Mouse (Mus musculus): ENCODE data around the gene Rbfox3.

Gene Rbfox3

GRCm38 (mm10) chr11:118640706-118641105, 270.7 kb downstream of the Rbfox3 start:
- H3K27me3 ChIP-seq (ENCODE audit: insufficient read depth, low read length), result peaks cover 16% of the 10 kb centered on the region
- no peaks in the 10 kb centered on the region for H3K9me3 ChIP-seq (ENCODE audit: low read length)
- H3K4me3 ChIP-seq (replicated peaks; ENCODE audit: low read length), result no peak overlapping the region
- H3K4me1 ChIP-seq (replicated peaks; ENCODE audit: low read depth, low read length), result no peaks in the 10 kb centered on the region
- TF ChIP-seq CTCF (conservative IDR thresholded peaks at IDR 0.05; ENCODE audit: low read length) (peak; percentile 82), NANOG (IDR thresholded peaks at IDR 0.05; ENCODE audit: borderline replicate concordance, low read length) (no peak)
- H3K36me3 ChIP-seq (ENCODE audit: insufficient read depth, low read length), result no peaks in the 10 kb centered on the region

GRCm38 (mm10) chr11:118637718-118638117, 273.7 kb downstream of the Rbfox3 start:
- H3K9me3 ChIP-seq (ENCODE audit: low read length), result no peaks in the 10 kb centered on the region
- H3K4me3 ChIP-seq (replicated peaks; ENCODE audit: low read length), result no peak overlapping the region

GRCm38 (mm10) chr11:118634647-118635046, 276.8 kb downstream of the Rbfox3 start:
- TF ChIP-seq CTCF (conservative IDR thresholded peaks at IDR 0.05; ENCODE audit: low read length) (peak; percentile 77), POU5F1 (IDR thresholded peaks at IDR 0.05; ENCODE audit: borderline replicate concordance, low read length) (no peak)
- Histone ChIP-seq H3K9me3 (ENCODE audit: low read length) (no peaks in the 10 kb centered on the region), H3K36me3 (ENCODE audit: insufficient read depth, low read length) (no peaks in the 10 kb centered on the region), H3K4me1 (replicated peaks; ENCODE audit: low read depth, low read length) (no peaks in the 10 kb centered on the region), H3K4me3 (replicated peaks; ENCODE audit: low read length) (no peak overlapping the region), H3K27me3 (ENCODE audit: insufficient read depth, low read length) (peaks cover 19% of the 10 kb centered on the region)

More at GRCm38 (mm10) chr11:118637718-118638117, 273.7 kb downstream of the Rbfox3 start:
- no peak for TF ChIP-seq POU5F1 (IDR thresholded peaks at IDR 0.05; ENCODE audit: borderline replicate concordance, low read length)
- no peak for TF ChIP-seq CTCF (conservative IDR thresholded peaks at IDR 0.05; ENCODE audit: low read length)
- no peak for TF ChIP-seq NANOG (IDR thresholded peaks at IDR 0.05; ENCODE audit: borderline replicate concordance, low read length)
- H3K36me3 ChIP-seq (ENCODE audit: insufficient read depth, low read length), result no peaks in the 10 kb centered on the region
- peaks cover 13% of the 10 kb centered on the region for H3K27me3 ChIP-seq (ENCODE audit: insufficient read depth, low read length)
- H3K4me1 ChIP-seq (replicated peaks; ENCODE audit: low read depth, low read length), result no peaks in the 10 kb centered on the region

- TF ChIP-seq POU5F1 (IDR thresholded peaks at IDR 0.05; ENCODE audit: borderline replicate concordance, low read length) (no peak), NANOG (IDR thresholded peaks at IDR 0.05; ENCODE audit: borderline replicate concordance, low read length) (no peak)
- Histone ChIP-seq H3K9me3 (ENCODE audit: low read length) (no peaks in the 10 kb centered on the region), H3K4me1 (replicated peaks; ENCODE audit: low read depth, low read length) (peaks cover 4% of the 10 kb centered on the region; the same call in 1 of the 2 replicates), H3K36me3 (ENCODE audit: insufficient read depth, low read length) (no peaks in the 10 kb centered on the region), H3K27me3 (ENCODE audit: insufficient read depth, low read length) (peaks cover 27% of the 10 kb centered on the region), H3K4me3 (replicated peaks; ENCODE audit: low read length) (no peak overlapping the region)
These were observed 281.7 kb downstream of the Rbfox3 start for GRCm38 (mm10) chr11:118629718-118630117.

GRCm38 (mm10) chr11:118627541-118627940, 283.9 kb downstream of the Rbfox3 start:
- Histone ChIP-seq H3K27me3 (ENCODE audit: insufficient read depth, low read length) (peaks cover 29% of the 10 kb centered on the region), H3K9me3 (ENCODE audit: low read length) (no peaks in the 10 kb centered on the region), H3K36me3 (ENCODE audit: insufficient read depth, low read length) (no peaks in the 10 kb centered on the region), H3K4me3 (replicated peaks; ENCODE audit: low read length) (no peak overlapping the region), H3K4me1 (replicated peaks; ENCODE audit: low read depth, low read length) (peaks cover 4% of the 10 kb centered on the region; the same call in 1 of the 2 replicates)
- TF ChIP-seq CTCF (conservative IDR thresholded peaks at IDR 0.05; ENCODE audit: low read length) (no peak), NANOG (IDR thresholded peaks at IDR 0.05; ENCODE audit: borderline replicate concordance, low read length) (no peak), POU5F1 (IDR thresholded peaks at IDR 0.05; ENCODE audit: borderline replicate concordance, low read length) (no peak)

GRCm38 (mm10) chr11:118620869-118621268, 290.5 kb downstream of the Rbfox3 start:
- H3K36me3 ChIP-seq (ENCODE audit: insufficient read depth, low read length), result no peaks in the 10 kb centered on the region
- TF ChIP-seq CTCF (conservative IDR thresholded peaks at IDR 0.05; ENCODE audit: low read length) (no peak), POU5F1 (IDR thresholded peaks at IDR 0.05; ENCODE audit: borderline replicate concordance, low read length) (no peak), NANOG (IDR thresholded peaks at IDR 0.05; ENCODE audit: borderline replicate concordance, low read length) (no peak)
- no peaks in the 10 kb centered on the region for H3K9me3 ChIP-seq (ENCODE audit: low read length)
- H3K4me3 ChIP-seq (replicated peaks; ENCODE audit: low read length), result no peak overlapping the region
- peaks cover 15% of the 10 kb centered on the region for H3K27me3 ChIP-seq (ENCODE audit: insufficient read depth, low read length)
- no peaks in the 10 kb centered on the region for H3K4me1 ChIP-seq (replicated peaks; ENCODE audit: low read depth, low read length)

- no peaks in the 10 kb centered on the region for H3K9me3 ChIP-seq (ENCODE audit: low read length)
- no peaks in the 10 kb centered on the region for H3K36me3 ChIP-seq (ENCODE audit: insufficient read depth, low read length)
- TF ChIP-seq NANOG (IDR thresholded peaks at IDR 0.05; ENCODE audit: borderline replicate concordance, low read length) (no peak), POU5F1 (IDR thresholded peaks at IDR 0.05; ENCODE audit: borderline replicate concordance, low read length) (no peak)
- peaks cover 30% of the 10 kb centered on the region for H3K4me1 ChIP-seq (replicated peaks; ENCODE audit: low read depth, low read length)
- no peak overlapping the region for H3K4me3 ChIP-seq (replicated peaks; ENCODE audit: low read length)
- H3K27me3 ChIP-seq (ENCODE audit: insufficient read depth, low read length), result peaks cover 23% of the 10 kb centered on the region
These were observed 297.3 kb downstream of the Rbfox3 start for GRCm38 (mm10) chr11:118614126-118614525.

- Histone ChIP-seq H3K9me3 (ENCODE audit: low read length) (no peaks in the 10 kb centered on the region), H3K4me3 (replicated peaks; ENCODE audit: low read length) (peak overlapping the region; percentile 67), H3K27me3 (ENCODE audit: insufficient read depth, low read length) (peaks cover 14% of the 10 kb centered on the region; the same call in 1 of the 2 replicates), H3K36me3 (ENCODE audit: insufficient read depth, low read length) (no peaks in the 10 kb centered on the region), H3K4me1 (replicated peaks; ENCODE audit: low read depth, low read length) (peaks cover 47% of the 10 kb centered on the region)
- no peak for TF ChIP-seq POU5F1 (IDR thresholded peaks at IDR 0.05; ENCODE audit: borderline replicate concordance, low read length)
- TF ChIP-seq NANOG (IDR thresholded peaks at IDR 0.05; ENCODE audit: borderline replicate concordance, low read length), result no peak
- TF ChIP-seq CTCF (conservative IDR thresholded peaks at IDR 0.05; ENCODE audit: low read length), result no peak
These were observed 301.3 kb downstream of the Rbfox3 start for GRCm38 (mm10) chr11:118610128-118610527.

- Histone ChIP-seq H3K4me1 (replicated peaks; ENCODE audit: low read depth, low read length) (peaks cover 47% of the 10 kb centered on the region), H3K27me3 (ENCODE audit: insufficient read depth, low read length) (peaks cover 20% of the 10 kb centered on the region), H3K36me3 (ENCODE audit: insufficient read depth, low read length) (no peaks in the 10 kb centered on the region), H3K4me3 (replicated peaks; ENCODE audit: low read length) (peak overlapping the region; percentile 67), H3K9me3 (ENCODE audit: low read length) (no peaks in the 10 kb centered on the region)
- TF ChIP-seq POU5F1 (IDR thresholded peaks at IDR 0.05; ENCODE audit: borderline replicate concordance, low read length), result no peak
- TF ChIP-seq NANOG (IDR thresholded peaks at IDR 0.05; ENCODE audit: borderline replicate concordance, low read length), result no peak
- TF ChIP-seq CTCF (conservative IDR thresholded peaks at IDR 0.05; ENCODE audit: low read length), result no peak
These were observed 302.0 kb downstream of the Rbfox3 start for GRCm38 (mm10) chr11:118609236-118610000.
